Mouse (Mus musculus) forebrain, embryonic 10.5 days (tissue): ENCODE measurements around the gene Syt6. TPM values are rescaled to one million over a fixed set of nuclear protein-coding genes. Genes with fewer than 3 reads are reported as not detected.
A peak's percentile ranks its signal among the peaks of the same experiment; 100 is the strongest.

Source experiments
- DNase-seq: peaks from one replicate; pipeline ENCODE4 v3.0.0-alpha.2; 2017; ENCODE audit warnings: low spot score; ENCODE audit errors: extremely low spot score
- H3K27ac ChIP-seq: fragments of 300-500 bp; sonication (generic); 2 replicates; pipeline ENCODE4 v1.5.1; 2016; ENCODE audit warnings: mild to moderate bottlenecking
- H3K27me3 ChIP-seq: fragments of 300-500 bp; sonication (generic); 2 replicates; pipeline ENCODE4 v1.6.1; 2016; ENCODE audit warnings: mild to moderate bottlenecking; ENCODE audit not compliant: poor library complexity, severe bottlenecking
- H3K36me3 ChIP-seq: fragments of 300-500 bp; sonication (generic); replicated peaks from 2 replicates; pipeline ENCODE4 v1.6.1; 2016; ENCODE audit warnings: mild to moderate bottlenecking, moderate library complexity
- H3K4me1 ChIP-seq: fragments of 300-500 bp; sonication (generic); 2 replicates; pipeline ENCODE4 v1.6.1; 2016
- H3K4me3 ChIP-seq: fragments of 300-500 bp; sonication (generic); 2 replicates; pipeline ENCODE4 v1.5.1; 2016; ENCODE audit warnings: mild to moderate bottlenecking, moderate library complexity
- H3K9me3 ChIP-seq: fragments of 300-500 bp; sonication (generic); 2 replicates; pipeline ENCODE4 v1.6.1; 2016; ENCODE audit warnings: mild to moderate bottlenecking, moderate library complexity
- WGBS: fragments of 180-500 bp; shearing (Covaris S2); methylation state at CpG from one replicate; pipeline ENCODE4 v1.1.7; 2016; 5-methylcytosine and 5-hydroxymethylcytosine counted together
- polyA plus RNA-seq: library from polyadenylated mRNA; unstranded; fragments of >200 nt; fragmentation: Nextera tagmentation; extraction: Ambion mirVana; gene quantifications from 2 replicates; pipeline ENCODE4 v1.2.1, GENCODE M21; 2016

The Syt6 gene
- polyA plus RNA-seq: 0.22 and 0.33 TPM in 2 replicates

GRCm38 (mm10) chr3:103575156-103575892 is at the start of gene Syt6:
TSS of gene Syt6 (plus strand) at chr3:103575231.
- no peaks in the 10 kb centered on the region for H3K36me3 ChIP-seq
- peak within 1 kb of the TSS; percentile 76 for H3K27ac ChIP-seq
- H3K4me1 ChIP-seq: peaks cover 42% of the 10 kb centered on the region
- under 1% methylated on average over 44 of the region's 44 CpGs for WGBS
- H3K4me3 ChIP-seq: peak within 1 kb of the TSS; percentile 58
- peaks cover 91% of the 10 kb centered on the region for H3K27me3 ChIP-seq
- DNase-seq: peak; percentile 34
- H3K9me3 ChIP-seq: no peaks in the 10 kb centered on the region

- H3K4me3 ChIP-seq: no peak overlapping the region
- no peaks in the 10 kb centered on the region for H3K27me3 ChIP-seq
- WGBS: 80% methylated on average over 4 of the region's 4 CpGs
- no peaks in the 10 kb centered on the region for H3K36me3 ChIP-seq
- H3K4me1 ChIP-seq: peaks cover 10% of the 10 kb centered on the region; the same call in 1 of the 2 replicates
- DNase-seq: no peak
- no peak overlapping the region for H3K27ac ChIP-seq
- H3K9me3 ChIP-seq: no peaks in the 10 kb centered on the region
Observed at GRCm38 (mm10) chr3:103526201-103526704, 48.8 kb upstream of the Syt6 start.

DNA sequence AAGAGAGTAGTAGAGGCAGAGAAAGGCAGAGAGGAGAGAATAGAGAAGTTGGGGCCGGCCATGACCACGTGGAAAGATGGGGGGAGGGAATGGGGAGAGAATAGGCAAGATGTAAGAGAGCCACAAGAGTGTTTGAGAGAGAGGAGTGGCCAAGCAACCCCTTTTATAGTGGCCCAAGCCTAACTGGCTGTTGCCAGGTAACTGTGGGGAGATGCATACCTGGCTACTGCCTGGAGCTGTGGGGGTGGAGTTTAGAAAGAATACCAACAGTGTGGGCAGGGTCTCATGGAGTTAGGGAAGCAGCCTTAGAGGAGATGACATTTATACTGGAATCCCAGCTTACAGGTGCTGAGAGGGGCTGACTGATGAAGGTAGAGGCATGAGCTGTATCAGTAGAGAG is 48.2 kb upstream of the Syt6 start:
- no peak for DNase-seq
- H3K27ac ChIP-seq: no peak overlapping the region
- no peak overlapping the region for H3K4me3 ChIP-seq
- H3K36me3 ChIP-seq: no peaks in the 10 kb centered on the region
- H3K4me1 ChIP-seq: peaks cover 14% of the 10 kb centered on the region
- no peaks in the 10 kb centered on the region for H3K9me3 ChIP-seq
- 20% methylated on average over 2 of the region's 2 CpGs for WGBS
- no peaks in the 10 kb centered on the region for H3K27me3 ChIP-seq

- peaks cover 10% of the 10 kb centered on the region; the same call in 1 of the 2 replicates for H3K27me3 ChIP-seq
- no peaks in the 10 kb centered on the region for H3K36me3 ChIP-seq
- no peak overlapping the region for H3K4me3 ChIP-seq
- H3K9me3 ChIP-seq: no peaks in the 10 kb centered on the region
- H3K27ac ChIP-seq: no peak overlapping the region
- no peak for DNase-seq
- 96% methylated on average over 9 of the region's 9 CpGs for WGBS
- peaks cover 18% of the 10 kb centered on the region for H3K4me1 ChIP-seq
Observed at GRCm38 (mm10) chr3:103534036-103534435, 41.0 kb upstream of the Syt6 start.

DNA sequence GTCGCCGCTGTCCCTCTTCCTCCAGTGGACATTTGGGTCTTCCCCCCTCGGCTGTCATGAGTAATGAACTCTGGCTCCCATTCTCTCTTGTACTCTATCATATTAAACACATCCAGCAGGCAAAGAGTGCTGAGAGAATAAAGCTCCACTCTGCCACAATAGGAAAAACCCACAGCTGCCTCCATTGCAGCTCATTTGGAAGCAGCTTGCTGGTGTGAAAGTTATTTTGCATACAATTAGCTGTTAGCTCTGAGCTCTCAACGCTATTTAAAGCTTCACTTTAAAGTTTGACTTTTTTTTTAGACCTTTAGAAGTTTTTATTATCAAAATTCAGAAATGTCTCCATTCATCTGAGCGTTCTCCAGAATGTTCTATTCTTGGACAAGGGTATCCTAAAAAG is 39.8 kb upstream of the Syt6 start:
- DNase-seq: no peak
- no peak overlapping the region for H3K27ac ChIP-seq
- no peaks in the 10 kb centered on the region for H3K9me3 ChIP-seq
- H3K4me1 ChIP-seq: peaks cover 18% of the 10 kb centered on the region
- peaks cover 21% of the 10 kb centered on the region; the same call in 1 of the 2 replicates for H3K27me3 ChIP-seq
- no peaks in the 10 kb centered on the region for H3K36me3 ChIP-seq
- WGBS: 66% methylated on average over 5 of the region's 5 CpGs
- no peak overlapping the region for H3K4me3 ChIP-seq

- H3K4me3 ChIP-seq: no peak overlapping the region
- DNase-seq: no peak
- peaks cover 21% of the 10 kb centered on the region; the same call in 1 of the 2 replicates for H3K27me3 ChIP-seq
- H3K27ac ChIP-seq: no peak overlapping the region
- H3K4me1 ChIP-seq: peaks cover 22% of the 10 kb centered on the region
- H3K9me3 ChIP-seq: peaks cover 5% of the 10 kb centered on the region; the same call in 1 of the 2 replicates
- no peaks in the 10 kb centered on the region for H3K36me3 ChIP-seq
- 84% methylated on average over 7 of the region's 7 CpGs for WGBS
Observed at GRCm38 (mm10) chr3:103539148-103539547, 35.9 kb upstream of the Syt6 start.

- no peaks in the 10 kb centered on the region for H3K36me3 ChIP-seq
- H3K4me3 ChIP-seq: no peak overlapping the region
- no peak for DNase-seq
- 75% methylated on average over 2 of the region's 2 CpGs for WGBS
- peaks cover 5% of the 10 kb centered on the region; the same call in 1 of the 2 replicates for H3K9me3 ChIP-seq
- peaks cover 11% of the 10 kb centered on the region; the same call in 1 of the 2 replicates for H3K4me1 ChIP-seq
- H3K27ac ChIP-seq: no peak overlapping the region
- no peaks in the 10 kb centered on the region; the same call in 1 of the 2 replicates for H3K27me3 ChIP-seq
Observed at GRCm38 (mm10) chr3:103546166-103546565, 28.9 kb upstream of the Syt6 start.

DNA sequence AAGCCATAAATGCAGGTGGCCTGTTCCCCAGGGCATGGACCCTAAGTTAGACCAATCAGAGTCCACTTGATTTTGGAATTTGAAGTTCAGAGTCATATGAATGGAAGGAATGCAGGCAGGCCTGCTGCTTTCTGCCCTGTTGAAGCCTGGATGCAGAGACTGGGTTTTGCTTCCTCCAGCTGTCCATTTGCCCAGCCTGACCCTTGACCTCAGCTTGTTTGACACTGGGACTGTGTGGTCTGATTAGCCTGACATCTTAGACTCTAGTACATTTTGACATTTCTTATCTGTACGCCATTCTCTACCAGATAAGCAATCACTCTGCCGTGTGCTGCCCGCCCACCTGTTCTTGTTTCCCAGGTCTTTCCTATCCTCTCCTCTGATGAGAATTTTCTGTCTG is 28.4 kb upstream of the Syt6 start:
- H3K36me3 ChIP-seq: no peaks in the 10 kb centered on the region
- H3K4me1 ChIP-seq: peaks cover 11% of the 10 kb centered on the region; the same call in 1 of the 2 replicates
- no peak overlapping the region for H3K4me3 ChIP-seq
- WGBS: 85% methylated on average over 3 of the region's 3 CpGs
- no peak overlapping the region for H3K27ac ChIP-seq
- no peak for DNase-seq
- H3K27me3 ChIP-seq: no peaks in the 10 kb centered on the region; the same call in 1 of the 2 replicates
- peaks cover 2% of the 10 kb centered on the region; the same call in 1 of the 2 replicates for H3K9me3 ChIP-seq

DNA sequence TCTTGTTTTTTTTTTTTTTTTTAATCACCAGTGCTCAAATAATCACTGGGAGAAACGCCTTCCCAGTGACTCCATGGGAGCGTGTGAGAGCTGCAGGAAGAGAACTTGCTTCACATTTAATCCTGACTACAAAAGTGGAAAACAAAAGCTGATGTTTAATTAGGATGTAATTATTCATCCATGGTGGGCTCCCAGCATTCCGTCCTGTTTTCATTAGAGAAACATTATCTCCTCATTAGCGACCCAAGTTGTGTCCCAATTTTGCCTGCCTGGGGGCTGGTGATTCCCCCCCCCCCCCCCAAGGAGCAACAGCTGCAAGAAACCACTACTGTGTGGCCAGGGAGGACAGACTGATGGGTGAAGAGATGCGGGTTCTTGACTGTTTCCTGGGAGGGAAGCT is 24.8 kb upstream of the Syt6 start:
- WGBS: 43% methylated on average over 5 of the region's 5 CpGs
- Histone ChIP-seq H3K4me1 (peaks cover 16% of the 10 kb centered on the region; the same call in 1 of the 2 replicates), H3K4me3 (no peak overlapping the region), H3K36me3 (no peaks in the 10 kb centered on the region), H3K9me3 (no peaks in the 10 kb centered on the region), H3K27me3 (no peaks in the 10 kb centered on the region; the same call in 1 of the 2 replicates), H3K27ac (no peak overlapping the region)
- DNase-seq: no peak

DNA sequence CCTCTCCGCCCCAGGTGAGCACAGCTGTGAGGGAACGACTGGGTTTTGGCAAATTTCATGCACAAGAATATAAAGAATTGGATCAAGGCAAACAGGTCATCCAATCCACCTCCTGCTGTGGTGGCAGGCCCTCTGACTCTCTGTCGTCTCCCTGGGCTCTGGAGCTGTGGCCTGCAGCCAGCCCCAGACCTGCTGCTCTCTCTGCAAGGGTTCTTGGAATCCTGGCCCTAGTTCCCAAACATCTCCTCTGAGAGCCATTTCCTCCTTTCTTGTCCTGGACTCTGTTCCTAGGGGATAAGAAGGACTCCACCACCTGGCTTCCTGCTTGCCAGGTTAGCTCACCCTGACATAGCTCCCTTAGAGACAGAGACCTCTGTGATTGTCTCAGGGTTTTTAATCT is 7.8 kb upstream of the Syt6 start:
- Histone ChIP-seq H3K4me3 (no peak overlapping the region), H3K27me3 (peaks cover 36% of the 10 kb centered on the region), H3K27ac (no peak overlapping the region), H3K4me1 (peaks cover 14% of the 10 kb centered on the region), H3K36me3 (no peaks in the 10 kb centered on the region), H3K9me3 (no peaks in the 10 kb centered on the region)
- WGBS: 47% methylated on average over 3 of the region's 3 CpGs
- DNase-seq: no peak

DNA sequence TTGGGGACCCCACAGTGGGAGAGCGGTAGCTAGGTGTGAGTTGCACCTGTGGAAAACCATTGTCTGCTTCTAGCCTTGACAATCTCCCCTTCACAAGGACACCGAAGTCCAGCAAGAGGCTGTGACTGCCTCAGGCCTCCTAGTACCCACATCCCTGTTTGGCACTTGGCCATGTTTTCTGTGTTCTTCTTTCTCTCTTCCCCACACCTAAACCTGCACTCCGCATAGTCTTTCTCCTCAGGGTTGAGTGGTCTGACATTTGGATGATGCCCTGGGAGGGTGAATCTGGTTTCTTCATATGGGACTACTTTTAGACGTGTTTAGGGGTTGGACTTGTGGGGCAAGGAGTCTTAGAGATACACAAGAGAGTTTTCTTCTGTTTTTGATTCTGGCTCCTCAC is 2.5 kb upstream of the Syt6 start:
- Histone ChIP-seq H3K4me3 (no peak overlapping the region), H3K4me1 (peaks cover 49% of the 10 kb centered on the region), H3K9me3 (no peaks in the 10 kb centered on the region), H3K36me3 (no peaks in the 10 kb centered on the region), H3K27me3 (peaks cover 86% of the 10 kb centered on the region), H3K27ac (no peak overlapping the region)
- 65% methylated on average over 4 of the region's 4 CpGs for WGBS
- no peak for DNase-seq

DNA sequence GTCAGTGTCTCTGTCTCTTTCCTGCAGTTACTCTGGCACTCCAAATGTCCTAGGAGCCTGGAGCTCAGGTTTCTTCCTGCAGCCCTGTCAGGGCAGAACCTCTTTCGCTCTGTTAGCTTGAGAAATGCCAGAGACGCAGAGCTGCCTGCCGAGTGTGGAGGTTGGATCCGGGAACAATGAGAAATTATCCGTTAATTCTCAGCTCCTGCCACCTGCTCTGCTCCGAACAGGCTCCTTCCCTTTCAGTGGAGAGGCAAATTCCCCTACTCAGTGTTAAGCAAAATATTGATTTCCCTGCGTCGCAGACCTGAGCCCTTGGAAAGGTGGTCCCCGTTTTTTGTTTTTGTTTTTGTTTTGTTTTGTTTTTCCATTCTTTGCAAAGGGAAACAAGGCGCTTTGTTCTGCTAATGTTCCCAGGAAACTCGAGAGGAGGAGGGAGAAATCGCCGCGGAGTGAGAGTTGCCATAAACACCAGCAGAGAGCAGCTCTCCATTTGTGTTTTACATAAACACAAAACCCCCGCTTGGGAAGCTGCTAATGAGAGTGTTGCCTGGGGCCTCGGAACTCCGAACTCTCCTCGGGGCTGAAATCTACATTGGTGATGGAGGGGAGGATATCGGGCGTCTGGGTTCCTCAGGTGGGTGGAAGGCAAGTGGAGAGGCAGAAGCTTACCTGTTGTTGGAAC is 1.8 kb upstream of the Syt6 start:
- DNase-seq: peak; percentile 22
- Histone ChIP-seq H3K27ac (no peak overlapping the region), H3K9me3 (no peaks in the 10 kb centered on the region), H3K27me3 (peaks cover 93% of the 10 kb centered on the region), H3K36me3 (no peaks in the 10 kb centered on the region), H3K4me1 (peaks cover 43% of the 10 kb centered on the region), H3K4me3 (peak overlapping the region; percentile 32)
- WGBS: 2% methylated on average over 20 of the region's 20 CpGs

- peaks cover 42% of the 10 kb centered on the region for H3K4me1 ChIP-seq
- H3K4me3 ChIP-seq: peak overlapping the region; percentile 32
- peak; percentile 75 for DNase-seq
- under 1% methylated on average over 14 of the region's 14 CpGs for WGBS
- H3K27me3 ChIP-seq: peaks cover 98% of the 10 kb centered on the region
- H3K27ac ChIP-seq: no peak overlapping the region
- H3K9me3 ChIP-seq: no peaks in the 10 kb centered on the region
- H3K36me3 ChIP-seq: no peaks in the 10 kb centered on the region
Observed at GRCm38 (mm10) chr3:103573791-103574166, 1.3 kb upstream of the Syt6 start.
